Mouse (Mus musculus) forebrain, embryonic 11.5 days (tissue): ENCODE data around the gene Jak3. TPM values are rescaled to one million over a fixed set of nuclear protein-coding genes. Genes with fewer than 3 reads are reported as not detected.
A peak's percentile ranks its signal among the peaks of the same experiment; 100 is the strongest.
"Not testable (repeated sequence)": the region's sequence is repeated elsewhere in the genome, so short reads cannot be mapped to it uniquely, and the experiment has no call there.

ENCODE experiments used
- ATAC-seq: fragments of 200-750 bp; cut with Nextera tagmentation; replicated peaks from 2 replicates; pipeline ENCODE4 v1.8.0; 2017; ENCODE audit warnings: moderate TSS enrichment; ENCODE audit not compliant: low FRiP score
- DNase-seq: peaks from one replicate; pipeline ENCODE4 v3.0.0-alpha.2; 2017; ENCODE audit warnings: low spot score
- H3K27ac ChIP-seq: fragments of 300-500 bp; sonication (generic); 2 replicates; pipeline ENCODE4 v1.5.1; 2014; ENCODE audit warnings: low read depth, low read length
- H3K27me3 ChIP-seq: fragments of 300-500 bp; sonication (generic); 2 replicates; pipeline ENCODE4 v1.6.1; 2014; ENCODE audit warnings: mild to moderate bottlenecking, low read length, mixed read lengths; ENCODE audit not compliant: control insufficient read depth, insufficient read depth
- H3K36me3 ChIP-seq: fragments of 300-500 bp; sonication (generic); 2 replicates; pipeline ENCODE4 v1.6.1; 2014; ENCODE audit warnings: mild to moderate bottlenecking, low read length, moderate library complexity, mixed read lengths; ENCODE audit not compliant: control insufficient read depth, insufficient read depth
- H3K4me1 ChIP-seq: fragments of 300-500 bp; sonication (generic); replicated peaks from 2 replicates; pipeline ENCODE4 v1.6.1; 2014; ENCODE audit warnings: low read length, mixed read lengths; ENCODE audit not compliant: control insufficient read depth, insufficient read depth
- H3K4me2 ChIP-seq: fragments of 300-500 bp; sonication (generic); 2 replicates; pipeline ENCODE4 v1.6.1; 2014; ENCODE audit warnings: low read depth, mild to moderate bottlenecking, low read length, moderate library complexity, mixed read lengths; ENCODE audit not compliant: severe bottlenecking
- H3K4me3 ChIP-seq: fragments of 300-500 bp; sonication (generic); 2 replicates; pipeline ENCODE4 v1.5.1; 2014; ENCODE audit warnings: low read depth, low read length
- H3K9ac ChIP-seq: fragments of 300-500 bp; sonication (generic); 2 replicates; pipeline ENCODE4 v1.6.1; 2014; ENCODE audit warnings: low read length
- H3K9me3 ChIP-seq: fragments of 300-500 bp; sonication (generic); 2 replicates; pipeline ENCODE4 v1.6.1; 2016; ENCODE audit warnings: low read length, mixed read lengths; ENCODE audit not compliant: control insufficient read depth
- WGBS: fragments of 180-500 bp; shearing (Covaris S2); extraction: QIAGEN DNeasy Blood & Tissue Kit; methylation state at CpG from one replicate; pipeline ENCODE4 v1.1.7; 2014; 5-methylcytosine and 5-hydroxymethylcytosine counted together
- microRNA-seq: library from miRNA; unstranded; fragments of <30 nt; microRNA quantifications from one replicate; pipeline ENCODE4, GENCODE M21; 2016; ENCODE audit not compliant: insufficient number of aligned reads
- polyA plus RNA-seq: library from polyadenylated mRNA; unstranded; fragments of >200 nt; fragmentation: Nextera tagmentation; extraction: Ambion mirVana; gene quantifications from 2 replicates; pipeline ENCODE4 v1.2.1, GENCODE M21; 2014

Jak3 gene
- polyA plus RNA-seq, 1 experiment from 2014 or later: 2.3 TPM

- WGBS: 8% methylated on average over 17 of the region's 21 CpGs
- no peaks in the 10 kb centered on the region; the same call in 1 of the 2 replicates for H3K27me3 ChIP-seq
- H3K9me3 ChIP-seq: no peaks in the 10 kb centered on the region
- 0 out of 2 replicates have a peak, but pooled peaks cover 4% of the 10 kb centered on the region for H3K4me1 ChIP-seq
- peak overlapping the region; percentile 60 for H3K4me2 ChIP-seq
- H3K27ac ChIP-seq: no peak overlapping the region
- ATAC-seq (peak; percentile 26; the same call in 1 of the 2 replicates), DNase-seq (no peak)
- H3K9ac ChIP-seq: peak overlapping the region; percentile 41; the same call in 1 of the 2 replicates
- H3K4me3 ChIP-seq: peak overlapping the region; percentile 24; the same call in 1 of the 2 replicates
- H3K36me3 ChIP-seq: no peaks in the 10 kb centered on the region
These were observed 52.2 kb downstream of the Jak3 start for GRCm38 (mm10) chr8:71728240-71728785.

- Histone ChIP-seq H3K36me3 (no peaks in the 10 kb centered on the region), H3K9me3 (no peaks in the 10 kb centered on the region), H3K9ac (peak overlapping the region; percentile 41; the same call in 1 of the 2 replicates), H3K27ac (no peak overlapping the region), H3K4me1 (0 out of 2 replicates have a peak, but pooled peaks cover 4% of the 10 kb centered on the region), H3K4me2 (peak overlapping the region; percentile 60), H3K27me3 (no peaks in the 10 kb centered on the region; the same call in 1 of the 2 replicates), H3K4me3 (peak overlapping the region; percentile 24; the same call in 1 of the 2 replicates)
- WGBS: 3% methylated on average over 14 of the region's 16 CpGs
- peak; percentile 70 for DNase-seq
- peak; percentile 18; the same call in 1 of the 2 replicates for ATAC-seq
These were observed 52.9 kb downstream of the Jak3 start for GRCm38 (mm10) chr8:71728826-71729620.

- Histone ChIP-seq H3K9me3 (no peaks in the 10 kb centered on the region), H3K27me3 (no peaks in the 10 kb centered on the region), H3K4me1 (0 out of 2 replicates have a peak, but pooled peaks cover 2% of the 10 kb centered on the region), H3K4me3 (no peak overlapping the region), H3K9ac (no peak overlapping the region), H3K4me2 (no peak overlapping the region), H3K27ac (no peak overlapping the region), H3K36me3 (no peaks in the 10 kb centered on the region)
- ATAC-seq (no peak), DNase-seq (no peak)
- 54% methylated on average over 3 of the region's 3 CpGs for WGBS
These were observed 55.6 kb downstream of the Jak3 start for GRCm38 (mm10) chr8:71731652-71732230.

GRCm38 (mm10) chr8:71738316-71738715 lies 62.2 kb downstream of the Jak3 start:
- not testable (repeated sequence) for ATAC-seq, H3K9me3 ChIP-seq, H3K4me2 ChIP-seq, H3K9ac ChIP-seq, H3K27me3 ChIP-seq, H3K27ac ChIP-seq, H3K4me3 ChIP-seq, H3K4me1 ChIP-seq, DNase-seq, H3K36me3 ChIP-seq

Small RNA genes lying within 50 kb of the gene (microRNA-seq; reads per million reads assigned to microRNA genes)
- gene Mir6769b: not detected

Other genes with a start within 250 kb of the Jak3 start
- 76.6 and 76.7 TPM in 2 replicates for gene Abhd8, start 212.6 kb upstream of the Jak3 start, polyA plus RNA-seq
- 186 TPM in 2 replicates for gene Mrpl34, start 211.3 kb upstream of the Jak3 start, polyA plus RNA-seq
- gene Dda1, start 207.1 kb upstream of the Jak3 start, polyA plus RNA-seq: 133 and 146 TPM in 2 replicates
- 5.7 and 9.3 TPM in 2 replicates for gene Ano8, start 190.3 kb upstream of the Jak3 start, polyA plus RNA-seq
- 7.9 and 10.8 TPM in 2 replicates for gene Gtpbp3, start 188.2 kb upstream of the Jak3 start, polyA plus RNA-seq
- gene Plvap, start 164.5 kb upstream of the Jak3 start, polyA plus RNA-seq: 42.5 and 43.4 TPM in 2 replicates
- gene Ccdc194, start 150.6 kb upstream of the Jak3 start, polyA plus RNA-seq: 0.29 TPM in 1 of 2 replicates, not detected in the other
- gene Bst2, start 138.8 kb upstream of the Jak3 start, polyA plus RNA-seq: 3.1 and 4.9 TPM in 2 replicates
- gene Mvb12a, start 133.4 kb upstream of the Jak3 start, polyA plus RNA-seq: 50.1 and 62.8 TPM in 2 replicates
- 0.15 TPM in 1 of 2 replicates, not detected in the other for gene Tmem221, start 117.4 kb upstream of the Jak3 start, polyA plus RNA-seq
- gene Nxnl1, start 109.7 kb upstream of the Jak3 start, polyA plus RNA-seq: not detected in 2 replicates
- 18.4 and 19.1 TPM in 2 replicates for gene Slc27a1, start 107.4 kb upstream of the Jak3 start, polyA plus RNA-seq
- 218 and 238 TPM in 2 replicates for gene Pgls, start 84.1 kb upstream of the Jak3 start, polyA plus RNA-seq
- 3.2 and 4.3 TPM in 2 replicates for gene Fam129c, start 78.6 kb upstream of the Jak3 start, polyA plus RNA-seq
- gene Colgalt1, start 65.3 kb upstream of the Jak3 start, polyA plus RNA-seq: 41.8 and 48.6 TPM in 2 replicates
- 6.5 and 6.6 TPM in 2 replicates for gene Unc13a, start 4.5 kb upstream of the Jak3 start, polyA plus RNA-seq
- not detected in 2 replicates for gene Insl3, start 12.9 kb downstream of the Jak3 start, polyA plus RNA-seq
- gene B3gnt3, start 25.5 kb downstream of the Jak3 start, polyA plus RNA-seq: 0.51 and 0.64 TPM in 2 replicates
- gene Fcho1, start 49.4 kb downstream of the Jak3 start, polyA plus RNA-seq: 21.3 and 23.2 TPM in 2 replicates
- 5.8 and 6.2 TPM in 2 replicates for gene Zfp709, start 205.7 kb downstream of the Jak3 start, polyA plus RNA-seq
- 9.5 and 9.7 TPM in 2 replicates for gene Zfp882, start 232.3 kb downstream of the Jak3 start, polyA plus RNA-seq
- gene Zfp617, start 232.3 kb downstream of the Jak3 start, polyA plus RNA-seq: 39.6 and 40.5 TPM in 2 replicates